In genomic region chr6:24613918-24614317, GRCm38 (mm10) we compare ENCODE assay signal across 23 mouse cellular contexts. TPM values are rescaled to one million over a fixed set of nuclear protein-coding genes. Genes with fewer than 3 reads are reported as not detected.
"Had no signal": no experiment of that assay in that cellular context is flagged by ENCODE, and none has a peak within 500 bp of the region (broad histone marks: within the 10 kb centered on the region; RNA-seq: fewer than 3 reads in every experiment).

No protein-coding gene starts in this region.

- H3K4me1 ChIP-seq: limb, embryonic 15.5 days; liver, embryonic 12.5 days; megakaryocyte, embryonic 14.5 days; midbrain, embryonic 13.5 days had no signal

- ATAC-seq: liver, embryonic 12.5 days; midbrain, embryonic 13.5 days had no signal

- H3K4me3 ChIP-seq: limb, embryonic 15.5 days; liver, embryonic 12.5 days; megakaryocyte, embryonic 14.5 days; midbrain, embryonic 13.5 days had no signal

- H3K4me2 ChIP-seq: limb, embryonic 15.5 days; liver, embryonic 12.5 days; lung, embryonic 14.5 days; midbrain, embryonic 13.5 days had no signal

- H3K27me3 ChIP-seq: limb, embryonic 15.5 days; liver, embryonic 12.5 days; megakaryocyte, embryonic 14.5 days; midbrain, embryonic 13.5 days had no signal

- H3K9me3 ChIP-seq: limb, embryonic 15.5 days; liver, embryonic 12.5 days; megakaryocyte, embryonic 14.5 days; midbrain, embryonic 13.5 days had no signal

- DNase-seq: kidney, adult 11 months; kidney, adult 9 months; kidney, postnatal 36 days; layer of hippocampus, adult 9-11 months; layer of hippocampus, postnatal 36 days; lung, embryonic 14.5 days; lung, postnatal 10 days; thymus, adult 2 months; thymus, postnatal 25 days had no signal

- H3K27ac ChIP-seq: kidney, postnatal 0 days; limb, embryonic 15.5 days; liver, embryonic 12.5 days; macrophage; midbrain, embryonic 13.5 days had no signal

- H3K9ac ChIP-seq: limb, embryonic 15.5 days; liver, embryonic 12.5 days; lung, embryonic 14.5 days; midbrain, embryonic 13.5 days had no signal

RNA-seq across cellular contexts. Expression of gene Lmod2, which starts 16.4 kb away (rescaled TPM):
- total RNA-seq: layer of hippocampus, adult 18-20 months; layer of hippocampus, postnatal 36 days; left cerebral cortex, postnatal 10 days; midbrain, postnatal 0 days had no signal
- polyA plus RNA-seq: kidney, postnatal 0 days; limb, embryonic 11.5 days; liver, embryonic 12.5 days; macrophage; midbrain, embryonic 13.5 days; midbrain, postnatal 0 days; neural tube, embryonic 14.5 days; stomach, embryonic 14.5 days; testis, adult 2 months; urinary bladder, adult 2 months had no signal
